Mouse (Mus musculus): ENCODE data around the gene Hexb. TPM values are rescaled to one million over a fixed set of nuclear protein-coding genes. Genes with fewer than 3 reads are reported as not detected.

The Hexb gene
- total RNA-seq, 1 experiment = 82.5 TPM

DNA sequence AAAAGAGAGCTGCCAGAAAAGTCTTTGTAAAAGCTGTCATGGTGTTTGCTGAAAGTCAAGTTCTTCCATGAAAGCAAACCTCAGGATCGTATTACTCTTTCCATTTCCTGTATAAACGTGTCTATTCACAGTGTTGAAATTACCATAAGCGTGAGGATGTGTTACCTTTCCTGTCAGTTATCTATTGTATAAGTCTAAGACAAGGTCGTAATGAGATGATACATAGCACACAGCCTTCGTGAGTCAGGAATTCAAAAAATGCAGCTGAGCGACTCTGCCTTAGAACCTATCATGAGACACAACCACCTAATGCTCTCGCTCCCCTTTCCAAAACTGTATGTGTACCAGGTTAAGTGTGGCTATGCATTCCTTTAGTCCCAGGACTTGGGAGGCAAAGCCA lies 2.9 kb upstream of the Hexb start:
- Histone ChIP-seq H3K36me3 (ENCODE audit: control insufficient read depth, insufficient read depth, low read length, poor library complexity, severe bottlenecking) (no peaks in the 10 kb centered on the region), H3K4me1 (ENCODE audit: control insufficient read depth in 2 of 2, insufficient read depth in 2 of 2, low read length in 2 of 2, poor library complexity in 1 of 2) (peaks cover 2 to 14% of the 10 kb centered on the region in 2 experiments; a peak in 3 of 4 replicates), H3K9me3 (ENCODE audit: control insufficient read depth, insufficient read depth, low read depth, low read length) (no peaks in the 10 kb centered on the region), H3K9ac (ENCODE audit: insufficient read depth, low read depth, low read length, poor library complexity, severe bottlenecking) (no peak overlapping the region), H3K4me3 (ENCODE audit: insufficient read depth in 1 of 2, low read depth in 1 of 2, low read length in 2 of 2, poor library complexity in 1 of 2, severe bottlenecking in 1 of 2) (no peak overlapping the region), H3K27ac (ENCODE audit: insufficient read depth, low read depth, low read length, poor library complexity, severe bottlenecking) (no peak overlapping the region)
- no peak for TF ChIP-seq MAFK (IDR thresholded peaks at IDR 0.05; ENCODE audit: insufficient read depth, low read depth, low read length)
- no peak for TF ChIP-seq ZC3H11A (IDR thresholded peaks at IDR 0.05; ENCODE audit: borderline replicate concordance, low read depth, low read length)
- no peak for TF ChIP-seq ZNF384 (IDR thresholded peaks at IDR 0.05; ENCODE audit: low read depth, low read length)
- TF ChIP-seq HCFC1 (IDR thresholded peaks at IDR 0.05; ENCODE audit: borderline replicate concordance, insufficient read depth, low read length) = no peak
- TF ChIP-seq CHD2 (IDR thresholded peaks at IDR 0.05; ENCODE audit: low read depth, low read length) = no peak
- in situ Hi-C loops (cut with MboI; ENCODE audit: low sequenced_read_pairs in 2 of 2, unreplicated experiment in 2 of 2) = no loop called here
- no peak for DNase-seq (ENCODE audit: low read depth, low spot score)

DNA sequence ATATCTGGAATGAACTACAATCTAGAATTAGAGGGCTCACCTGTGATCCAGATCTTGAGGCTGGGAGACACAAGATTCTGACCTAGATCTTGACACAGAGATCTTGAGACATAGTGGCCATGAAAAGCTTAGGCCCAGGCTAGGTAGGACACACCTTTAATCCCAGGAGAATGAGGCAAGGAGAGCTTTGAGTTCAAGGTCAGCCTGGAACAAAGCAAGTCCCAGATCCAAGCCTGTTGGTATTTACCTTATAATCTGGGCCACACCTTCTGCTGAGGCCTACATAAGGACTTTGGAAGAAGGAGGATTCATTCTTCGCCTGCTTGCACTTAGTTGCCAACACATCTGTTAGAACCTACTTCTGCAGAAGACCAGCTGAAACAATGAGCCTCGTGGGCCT lies 966 bp upstream of the Hexb start:
- H3K27ac ChIP-seq (ENCODE audit: insufficient read depth, low read depth, low read length, poor library complexity, severe bottlenecking) = no peak overlapping the region
- H3K9me3 ChIP-seq (ENCODE audit: control insufficient read depth, insufficient read depth, low read depth, low read length) = no peaks in the 10 kb centered on the region
- H3K4me1 ChIP-seq (ENCODE audit: control insufficient read depth in 2 of 2, insufficient read depth in 2 of 2, low read length in 2 of 2, poor library complexity in 1 of 2) = peaks cover under 1 to 16% of the 10 kb centered on the region in 2 experiments; a peak in 3 of 4 replicates
- DNase-seq (ENCODE audit: low read depth, low spot score) = no peak
- TF ChIP-seq CHD2 (IDR thresholded peaks at IDR 0.05; ENCODE audit: low read depth, low read length) = no peak
- no peak for TF ChIP-seq MAFK (IDR thresholded peaks at IDR 0.05; ENCODE audit: insufficient read depth, low read depth, low read length)
- no peak for TF ChIP-seq ZC3H11A (IDR thresholded peaks at IDR 0.05; ENCODE audit: borderline replicate concordance, low read depth, low read length)
- in situ Hi-C loops (cut with MboI; ENCODE audit: low sequenced_read_pairs in 2 of 2, unreplicated experiment in 2 of 2) = no loop called here
- H3K4me3 ChIP-seq (ENCODE audit: insufficient read depth in 1 of 2, low read depth in 1 of 2, low read length in 2 of 2, poor library complexity in 1 of 2, severe bottlenecking in 1 of 2) = no peak overlapping the region
- H3K9ac ChIP-seq (ENCODE audit: insufficient read depth, low read depth, low read length, poor library complexity, severe bottlenecking) = no peak overlapping the region
- no peaks in the 10 kb centered on the region for H3K36me3 ChIP-seq (ENCODE audit: control insufficient read depth, insufficient read depth, low read length, poor library complexity, severe bottlenecking)

DNA sequence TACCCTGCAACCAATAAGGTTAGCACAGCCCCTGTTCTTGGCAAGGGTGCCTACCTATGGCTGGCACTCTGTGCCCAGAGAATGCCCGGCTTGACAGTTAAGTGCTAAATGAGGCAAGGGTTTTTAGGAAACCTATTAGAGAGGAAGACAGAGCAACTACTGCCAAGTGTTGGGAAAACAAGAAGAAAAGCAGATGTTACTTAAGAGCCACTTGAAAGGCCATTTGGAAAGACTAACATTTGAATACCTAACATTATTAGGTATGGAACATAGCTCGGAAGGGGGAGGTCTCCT lies 1.3 kb downstream of the Hexb start:
- H3K9ac ChIP-seq (ENCODE audit: insufficient read depth, low read depth, low read length, poor library complexity, severe bottlenecking) = no peak overlapping the region
- H3K9me3 ChIP-seq (ENCODE audit: control insufficient read depth, insufficient read depth, low read depth, low read length) = no peaks in the 10 kb centered on the region
- H3K36me3 ChIP-seq (ENCODE audit: control insufficient read depth, insufficient read depth, low read length, poor library complexity, severe bottlenecking) = peaks cover 5% of the 10 kb centered on the region; the same call in 1 of the 2 replicates
- DNase-seq (ENCODE audit: low read depth, low spot score) = no peak
- no peak overlapping the region for H3K27ac ChIP-seq (ENCODE audit: insufficient read depth, low read depth, low read length, poor library complexity, severe bottlenecking)
- in situ Hi-C loops (cut with MboI; ENCODE audit: low sequenced_read_pairs in 2 of 2, unreplicated experiment in 2 of 2) = no loop called here
- H3K4me3 ChIP-seq (ENCODE audit: insufficient read depth in 1 of 2, low read depth in 1 of 2, low read length in 2 of 2, poor library complexity in 1 of 2, severe bottlenecking in 1 of 2) = peak overlapping the region; percentile 84 to 95; a peak in 3 of 4 replicates
- TF ChIP-seq ZNF384 (IDR thresholded peaks at IDR 0.05; ENCODE audit: low read depth, low read length) = no peak
- TF ChIP-seq MAFK (IDR thresholded peaks at IDR 0.05; ENCODE audit: insufficient read depth, low read depth, low read length) = no peak
- TF ChIP-seq ZC3H11A (IDR thresholded peaks at IDR 0.05; ENCODE audit: borderline replicate concordance, low read depth, low read length) = no peak
- TF ChIP-seq CHD2 (IDR thresholded peaks at IDR 0.05; ENCODE audit: low read depth, low read length) = no peak
- no peak for TF ChIP-seq HCFC1 (IDR thresholded peaks at IDR 0.05; ENCODE audit: borderline replicate concordance, insufficient read depth, low read length)
- H3K4me1 ChIP-seq (ENCODE audit: control insufficient read depth in 2 of 2, insufficient read depth in 2 of 2, low read length in 2 of 2, poor library complexity in 1 of 2) = peaks cover 2 to 22% of the 10 kb centered on the region in 2 experiments; a peak in 2 of 4 replicates

DNA sequence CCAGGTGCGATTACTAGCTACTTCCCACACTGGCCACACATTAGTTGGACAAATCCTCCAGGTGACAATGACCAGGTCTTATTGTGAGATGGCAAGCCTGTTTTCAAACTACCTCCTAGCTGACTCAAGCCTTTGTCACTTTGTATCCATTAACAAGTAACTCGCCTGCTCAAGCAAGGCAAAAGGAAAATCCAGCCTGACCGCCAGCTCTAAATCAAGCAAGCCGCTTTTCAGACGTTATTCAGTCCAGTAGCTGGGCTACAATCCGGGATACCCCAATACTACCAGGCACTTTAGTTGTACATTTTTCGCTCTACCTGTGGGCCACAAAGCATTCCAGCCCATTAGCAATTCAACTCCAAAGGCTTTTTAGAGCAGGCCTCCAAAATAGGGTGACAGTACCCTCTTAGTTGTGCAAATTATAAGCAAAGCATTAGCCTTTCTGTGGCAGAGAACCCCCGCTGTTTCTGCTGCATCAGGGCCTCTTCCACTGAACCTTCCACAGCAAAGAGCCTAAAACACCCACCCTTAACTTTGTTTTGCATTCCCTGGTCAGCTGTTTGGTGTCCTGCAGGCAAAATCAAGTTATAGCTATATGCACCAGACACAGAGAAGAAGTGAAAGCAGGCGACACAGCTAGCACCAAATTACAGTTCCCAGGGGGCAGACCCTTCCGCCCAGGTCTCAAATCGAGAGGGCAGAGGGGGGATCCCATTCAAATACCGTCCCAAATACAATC lies 1.8 kb downstream of the Hexb start:
- no peak for TF ChIP-seq CHD2 (IDR thresholded peaks at IDR 0.05; ENCODE audit: low read depth, low read length)
- TF ChIP-seq HCFC1 (IDR thresholded peaks at IDR 0.05; ENCODE audit: borderline replicate concordance, insufficient read depth, low read length) = no peak
- no peak for TF ChIP-seq ZC3H11A (IDR thresholded peaks at IDR 0.05; ENCODE audit: borderline replicate concordance, low read depth, low read length)
- no peak for TF ChIP-seq MAFK (IDR thresholded peaks at IDR 0.05; ENCODE audit: insufficient read depth, low read depth, low read length)
- TF ChIP-seq ZNF384 (IDR thresholded peaks at IDR 0.05; ENCODE audit: low read depth, low read length) = no peak
- peaks cover 2 to 25% of the 10 kb centered on the region in 2 experiments; a peak in 2 of 4 replicates for H3K4me1 ChIP-seq (ENCODE audit: control insufficient read depth in 2 of 2, insufficient read depth in 2 of 2, low read length in 2 of 2, poor library complexity in 1 of 2)
- H3K36me3 ChIP-seq (ENCODE audit: control insufficient read depth, insufficient read depth, low read length, poor library complexity, severe bottlenecking) = peaks cover 5% of the 10 kb centered on the region; the same call in 1 of the 2 replicates
- peak overlapping the region; percentile 28; the same call in 1 of the 2 replicates for H3K9ac ChIP-seq (ENCODE audit: insufficient read depth, low read depth, low read length, poor library complexity, severe bottlenecking)
- in situ Hi-C loops (cut with MboI; ENCODE audit: low sequenced_read_pairs in 2 of 2, unreplicated experiment in 2 of 2) = no loop called here
- H3K4me3 ChIP-seq (ENCODE audit: insufficient read depth in 1 of 2, low read depth in 1 of 2, low read length in 2 of 2, poor library complexity in 1 of 2, severe bottlenecking in 1 of 2) = peak overlapping the region; percentile 84 to 95; a peak in 3 of 4 replicates
- H3K9me3 ChIP-seq (ENCODE audit: control insufficient read depth, insufficient read depth, low read depth, low read length) = no peaks in the 10 kb centered on the region
- no peak overlapping the region for H3K27ac ChIP-seq (ENCODE audit: insufficient read depth, low read depth, low read length, poor library complexity, severe bottlenecking)
- DNase-seq (ENCODE audit: low read depth, low spot score) = no peak
